Mouse (Mus musculus) thymus, adult 2 months (tissue): ENCODE measurements around the gene Fkbp15. TPM values are rescaled to one million over a fixed set of nuclear protein-coding genes. Genes with fewer than 3 reads are reported as not detected.

ENCODE experiments used
- DNase-seq: peaks from one replicate; pipeline ENCODE4 v3.0.0; 2021
- H3K27ac ChIP-seq: fragments of 200-500 bp; 2 replicates; pipeline ENCODE4 v1.5.1; 2012; ENCODE audit warnings: low read length, control low read depth; ENCODE audit not compliant: control insufficient read depth, insufficient read depth
- H3K27me3 ChIP-seq: fragments of 200-500 bp; 2 replicates; pipeline ENCODE4 v1.6.1; 2012; ENCODE audit warnings: mild to moderate bottlenecking, low read length, moderate library complexity, mixed read lengths; ENCODE audit not compliant: control insufficient read depth, insufficient read depth
- H3K36me3 ChIP-seq: fragments of 200-500 bp; 2 replicates; pipeline ENCODE4 v1.6.1; 2012; ENCODE audit warnings: mild to moderate bottlenecking, low read length, moderate library complexity; ENCODE audit not compliant: control insufficient read depth, insufficient read depth
- H3K4me1 ChIP-seq: fragments of 200-500 bp; replicated peaks from 2 replicates; pipeline ENCODE4 v1.6.1; 2012; ENCODE audit warnings: low read length; ENCODE audit not compliant: control insufficient read depth, insufficient read depth
- H3K4me3 ChIP-seq: fragments of 200-500 bp; 2 replicates; pipeline ENCODE4 v1.5.1; 2012; ENCODE audit warnings: mild to moderate bottlenecking, low read length, control low read depth, moderate library complexity; ENCODE audit not compliant: control insufficient read depth, insufficient read depth
- CTCF ChIP-seq: fragments of 200-500 bp; IDR thresholded peaks from 2 replicates; pipeline ENCODE4 v1.5.1; 2012; ENCODE audit warnings: mild to moderate bottlenecking, control low read depth, low read length, moderate library complexity, borderline replicate concordance; ENCODE audit not compliant: control insufficient read depth, poor library complexity, insufficient read depth; ENCODE audit errors: extremely low read depth
- POLR2A ChIP-seq: fragments of 200-500 bp; IDR thresholded peaks from 2 replicates; pipeline ENCODE4 v1.6.1; 2012; ENCODE audit warnings: mild to moderate bottlenecking, low read length, control low read depth, moderate library complexity; ENCODE audit not compliant: control insufficient read depth, poor library complexity, insufficient read depth; ENCODE audit errors: extremely low read depth
- WGBS: fragments of 180-500 bp; shearing (Covaris S2); methylation state at CpG from one replicate; pipeline ENCODE4 v1.1.7; 2018; 5-methylcytosine and 5-hydroxymethylcytosine counted together
- polyA plus RNA-seq: library from polyadenylated mRNA; depleted of rRNA; stranded (reverse); fragments of >200 nt; gene quantifications from 2 replicates; pipeline ENCODE4 v1.2.3, GENCODE M21; 2012

Fkbp15 gene
- polyA plus RNA-seq, 1 experiment = 59.3 TPM

DNA sequence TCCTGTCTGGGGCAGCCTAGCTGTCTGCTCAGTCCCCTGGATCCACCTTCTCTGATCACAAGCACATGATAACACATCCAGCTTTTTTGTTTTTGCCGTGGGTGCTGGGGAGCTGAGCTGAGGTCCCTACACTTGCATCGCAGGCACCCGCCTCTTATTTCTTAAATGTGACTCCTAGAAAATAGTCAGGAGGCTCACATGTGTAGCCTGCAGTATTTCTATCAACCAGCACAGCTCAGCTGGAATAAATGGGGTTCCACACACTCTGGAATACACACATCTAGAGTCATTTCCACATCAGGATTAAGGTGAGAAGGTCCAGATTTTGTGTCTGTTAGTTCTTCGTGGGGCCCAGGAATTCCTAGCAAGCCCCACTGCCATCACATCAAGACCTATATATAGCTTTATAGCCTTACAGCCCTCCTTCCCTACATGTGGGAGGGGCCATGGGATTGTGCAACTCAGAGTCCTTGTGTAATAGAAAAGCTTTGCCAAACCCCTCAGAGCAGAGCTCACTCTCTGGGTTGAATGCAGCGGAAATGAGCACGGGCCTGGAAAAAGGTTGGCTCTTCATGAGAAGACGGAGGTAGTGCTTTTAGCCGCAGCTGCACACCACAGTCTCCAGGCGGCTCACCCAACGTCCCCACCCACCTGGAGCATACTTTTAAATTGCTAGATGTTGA is 95.1 kb downstream of the Fkbp15 start:
- Histone ChIP-seq H3K27ac (no peak overlapping the region), H3K4me3 (no peak overlapping the region), H3K36me3 (no peaks in the 10 kb centered on the region), H3K27me3 (no peaks in the 10 kb centered on the region), H3K4me1 (no peaks in the 10 kb centered on the region; the same call in none of the 2 replicates)
- TF ChIP-seq CTCF = no peak
- TF ChIP-seq POLR2A = no peak
- WGBS = 61% methylated on average over 10 of the region's 10 CpGs
- no peak for DNase-seq

DNA sequence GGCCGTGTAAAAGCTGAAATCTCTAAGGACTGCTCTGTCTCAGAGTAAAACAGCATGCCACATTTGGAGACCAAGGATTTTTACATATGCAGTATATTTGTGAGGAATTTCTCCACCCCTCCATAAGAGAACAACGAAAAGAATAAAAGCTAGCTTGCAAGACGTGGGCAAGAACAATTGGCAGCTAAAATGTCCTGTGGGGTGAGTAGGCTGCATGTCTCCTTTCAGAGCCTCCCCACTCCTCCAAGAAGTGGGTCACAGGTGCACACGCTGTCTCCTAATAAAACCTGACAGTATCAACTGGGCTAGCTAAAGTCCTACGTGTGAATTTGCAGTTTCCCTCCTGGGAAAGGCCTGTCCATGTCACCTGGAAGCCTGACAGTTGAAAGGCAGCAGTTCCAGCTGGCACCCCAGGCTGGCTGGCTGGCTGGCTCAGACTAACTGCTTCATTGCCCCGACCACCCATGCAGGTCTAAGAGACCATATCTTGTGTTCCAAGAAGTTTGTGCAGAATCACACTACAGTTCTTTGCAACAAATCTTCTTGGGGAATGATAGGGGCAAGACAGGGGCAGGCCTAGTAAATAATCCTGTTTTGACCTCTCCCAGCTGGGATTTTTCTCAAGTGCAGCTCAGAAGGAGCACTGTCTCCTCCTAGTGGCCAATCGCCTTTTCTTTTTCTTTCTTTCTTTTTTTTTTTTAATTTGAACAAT is 97.1 kb downstream of the Fkbp15 start:
- no peak overlapping the region for H3K27ac ChIP-seq
- WGBS = 49% methylated on average over 7 of the region's 7 CpGs
- H3K27me3 ChIP-seq = no peaks in the 10 kb centered on the region
- H3K4me1 ChIP-seq = no peaks in the 10 kb centered on the region; the same call in none of the 2 replicates
- TF ChIP-seq POLR2A (no peak), CTCF (no peak)
- no peaks in the 10 kb centered on the region for H3K36me3 ChIP-seq
- no peak for DNase-seq
- H3K4me3 ChIP-seq = no peak overlapping the region

DNA sequence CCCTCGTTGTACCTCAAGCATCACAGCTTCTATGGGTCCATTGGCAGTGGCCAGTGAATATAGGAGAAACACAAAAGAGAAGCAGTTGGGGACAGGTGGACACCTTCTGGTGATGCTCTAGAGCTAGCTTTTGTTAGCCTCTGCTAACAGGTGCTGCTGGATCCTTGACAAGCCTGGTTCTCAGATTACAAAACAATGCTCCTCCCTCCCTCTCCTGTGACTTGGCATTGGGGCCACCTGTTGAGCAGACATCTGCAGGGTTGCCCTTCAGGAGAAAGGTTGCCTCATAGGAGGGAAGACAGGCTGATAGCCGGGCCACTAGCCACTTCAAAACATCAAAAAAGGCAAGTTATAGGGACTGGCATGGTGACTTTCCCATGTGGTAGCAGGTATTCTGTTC is 98.1 kb downstream of the Fkbp15 start, which contains the start of gene Slc31a2:
Gene Slc31a2 (plus strand): TSS at position 287 of the 400 bp plus-strand sequence.
- Histone ChIP-seq H3K36me3 (no peaks in the 10 kb centered on the region), H3K4me3 (no peak within 1 kb of the TSS), H3K27ac (no peak within 1 kb of the TSS), H3K4me1 (no peaks in the 10 kb centered on the region; the same call in none of the 2 replicates), H3K27me3 (no peaks in the 10 kb centered on the region)
- 44% methylated on average over 2 of the region's 2 CpGs for WGBS
- TF ChIP-seq POLR2A = no peak
- no peak for TF ChIP-seq CTCF
- DNase-seq = no peak

DNA sequence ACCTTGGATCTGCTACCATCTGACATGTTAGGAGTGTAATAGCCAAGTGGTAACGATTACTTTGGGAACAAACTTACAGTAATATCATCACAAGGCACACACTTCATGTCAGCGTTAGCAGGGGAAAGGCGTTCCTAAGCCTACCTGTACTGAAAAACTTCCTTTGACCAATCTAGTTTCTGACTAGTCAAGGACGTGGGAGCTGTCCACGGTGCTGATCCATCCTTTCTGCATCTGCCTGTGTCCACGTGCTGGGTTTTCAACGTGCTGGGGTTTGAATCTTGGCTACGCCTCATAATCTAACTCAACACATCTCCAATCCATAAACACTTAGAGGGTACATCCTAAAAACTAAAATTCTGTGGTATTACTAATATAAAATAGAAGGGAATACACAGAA is 103.4 kb downstream of the Fkbp15 start:
- Histone ChIP-seq H3K36me3 (no peaks in the 10 kb centered on the region), H3K27ac (no peak overlapping the region), H3K27me3 (no peaks in the 10 kb centered on the region), H3K4me3 (no peak overlapping the region), H3K4me1 (no peaks in the 10 kb centered on the region)
- WGBS = 21% methylated on average over 8 of the region's 8 CpGs
- TF ChIP-seq CTCF = no peak
- TF ChIP-seq POLR2A = no peak
- peak; percentile 30 for DNase-seq

DNA sequence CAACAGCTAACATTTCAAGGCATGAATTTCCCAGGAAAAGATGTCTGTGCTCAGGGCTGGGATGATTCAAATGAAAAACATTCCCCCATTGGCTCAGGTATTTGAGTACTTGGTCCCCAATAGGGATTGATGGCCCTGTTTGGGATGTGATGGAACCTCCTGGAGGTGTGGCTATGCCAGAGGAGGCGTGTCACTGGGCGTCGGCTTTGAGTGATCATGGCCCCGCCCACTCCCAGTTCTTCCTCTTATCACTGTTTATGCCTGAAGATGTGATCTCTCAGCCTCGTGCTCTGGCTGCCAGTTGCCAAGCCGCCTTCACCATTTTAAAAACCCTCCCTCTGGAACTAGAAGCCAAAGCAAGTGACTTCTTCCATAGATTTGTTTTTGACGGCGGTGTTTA is 105.8 kb downstream of the Fkbp15 start:
- Histone ChIP-seq H3K27ac (no peak overlapping the region), H3K4me3 (no peak overlapping the region), H3K4me1 (no peaks in the 10 kb centered on the region), H3K36me3 (no peaks in the 10 kb centered on the region), H3K27me3 (no peaks in the 10 kb centered on the region)
- TF ChIP-seq CTCF = no peak
- no peak for TF ChIP-seq POLR2A
- 76% methylated on average over 8 of the region's 8 CpGs for WGBS
- DNase-seq = no peak

DNA sequence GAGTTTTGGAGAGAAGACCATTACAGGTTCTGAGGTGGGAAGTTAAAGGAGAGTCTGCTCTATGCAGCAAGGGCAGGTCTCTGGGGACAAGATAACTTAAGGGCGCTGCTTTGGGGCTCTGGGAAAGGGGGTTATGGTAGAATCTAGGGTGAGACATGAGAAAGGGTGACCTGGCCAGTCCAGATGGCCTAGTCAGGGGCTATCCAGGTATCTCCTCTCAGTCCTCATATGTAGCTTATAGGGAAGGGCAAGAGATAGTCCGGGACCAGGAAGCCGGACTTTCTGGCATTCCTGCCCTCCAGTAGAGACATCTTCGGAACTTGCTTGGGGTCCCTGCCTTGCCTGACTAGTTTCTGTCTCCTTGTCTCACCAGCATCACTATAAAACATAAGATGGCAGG is 108.6 kb downstream of the Fkbp15 start:
- 96% methylated on average over 4 of the region's 4 CpGs for WGBS
- TF ChIP-seq CTCF (no peak), POLR2A (no peak)

More for the DNA sequence above, 108.6 kb downstream of the Fkbp15 start:
- no peak for DNase-seq
- Histone ChIP-seq H3K4me3 (no peak overlapping the region), H3K27me3 (no peaks in the 10 kb centered on the region), H3K36me3 (no peaks in the 10 kb centered on the region), H3K27ac (no peak overlapping the region), H3K4me1 (no peaks in the 10 kb centered on the region)
